Mouse (Mus musculus) adrenal gland, postnatal 25 days (tissue): ENCODE data around the gene Prr29. TPM values are rescaled to one million over a fixed set of nuclear protein-coding genes. Genes with fewer than 3 reads are reported as not detected.
A peak's percentile ranks its signal among the peaks of the same experiment; 100 is the strongest.
"Not testable (repeated sequence)": the region's sequence is repeated elsewhere in the genome, so short reads cannot be mapped to it uniquely, and the experiment has no call there.

Experiments
- DNase-seq: peaks from one replicate; pipeline ENCODE4 v3.0.0; 2021; ENCODE audit warnings: mixed read lengths
- long read RNA-seq: library from polyadenylated mRNA; stranded (forward); transcript quantifications from one replicate; pipeline ENCODE4 v2.0.0, GENCODE M21; 2021
- total RNA-seq: library from RNA; stranded (reverse); gene quantifications from 2 replicates; pipeline ENCODE4 v1.2.3, GENCODE M21; 2021

Prr29 gene
- total RNA-seq: not detected in 2 replicates
- long read RNA-seq: 0 reads

DNA sequence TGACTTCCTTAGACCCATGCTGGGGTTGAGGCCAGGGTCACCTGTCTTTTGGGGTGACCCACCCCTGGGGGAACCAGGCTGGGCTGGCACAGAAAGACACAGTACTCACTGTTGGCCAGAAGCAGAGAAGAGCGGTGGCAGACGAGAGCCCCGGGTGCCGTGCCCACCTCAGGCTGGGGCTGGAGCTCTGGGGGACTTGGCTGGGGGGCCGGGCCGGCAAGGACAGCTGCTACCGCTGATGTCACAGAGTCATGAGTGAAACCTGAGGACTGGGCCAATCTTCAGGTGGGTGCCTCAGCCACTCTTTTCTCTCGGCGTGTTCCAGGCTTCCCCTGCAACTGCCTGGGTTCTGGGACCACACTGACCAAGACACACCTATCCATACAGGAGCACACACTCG, at the start of gene Prr29:
Prr29 (plus strand) TSS at position 107 of the 400 bp plus-strand sequence.
- no peak for DNase-seq

DNA sequence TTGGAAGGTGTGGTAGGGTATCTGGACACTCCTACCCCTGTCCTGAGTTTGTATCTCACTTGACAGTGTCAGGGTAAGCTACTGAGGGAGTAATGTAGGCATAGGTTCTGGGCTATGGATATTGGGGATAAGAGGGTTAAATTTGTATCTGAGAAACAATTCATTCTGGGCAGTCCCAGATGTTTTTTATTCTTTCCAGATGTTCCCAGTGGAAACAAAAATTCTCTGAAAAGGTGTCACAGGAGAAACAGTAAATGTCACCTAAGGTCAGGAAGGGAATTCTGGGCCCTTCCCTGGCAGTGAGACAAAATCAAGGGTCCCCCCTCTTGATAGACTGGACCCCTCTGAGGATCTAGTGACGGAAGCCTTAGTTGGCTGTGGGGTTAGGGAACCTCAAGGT, 48.9 kb upstream of the Prr29 start:
- no peak for DNase-seq

DNA sequence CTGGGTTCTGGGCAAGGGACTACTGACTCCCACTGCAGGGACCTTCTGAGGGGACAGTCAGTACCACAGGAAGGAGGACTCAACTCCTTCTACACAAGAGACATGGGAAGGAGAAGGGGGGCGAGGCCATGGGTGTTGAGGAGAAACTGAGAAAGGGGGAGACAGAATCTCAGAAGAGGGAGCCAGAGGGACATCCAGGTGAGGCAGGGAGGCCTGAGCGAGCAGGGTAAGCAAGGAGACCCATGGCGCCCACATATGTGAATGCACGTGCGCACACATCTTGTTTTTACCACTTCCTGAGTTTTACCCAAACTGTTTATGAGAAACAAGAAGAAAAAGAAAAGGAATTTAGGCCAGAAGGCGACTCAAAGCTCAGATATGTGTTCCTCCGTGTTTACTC, 47.5 kb upstream of the Prr29 start:
- DNase-seq: no peak

DNA sequence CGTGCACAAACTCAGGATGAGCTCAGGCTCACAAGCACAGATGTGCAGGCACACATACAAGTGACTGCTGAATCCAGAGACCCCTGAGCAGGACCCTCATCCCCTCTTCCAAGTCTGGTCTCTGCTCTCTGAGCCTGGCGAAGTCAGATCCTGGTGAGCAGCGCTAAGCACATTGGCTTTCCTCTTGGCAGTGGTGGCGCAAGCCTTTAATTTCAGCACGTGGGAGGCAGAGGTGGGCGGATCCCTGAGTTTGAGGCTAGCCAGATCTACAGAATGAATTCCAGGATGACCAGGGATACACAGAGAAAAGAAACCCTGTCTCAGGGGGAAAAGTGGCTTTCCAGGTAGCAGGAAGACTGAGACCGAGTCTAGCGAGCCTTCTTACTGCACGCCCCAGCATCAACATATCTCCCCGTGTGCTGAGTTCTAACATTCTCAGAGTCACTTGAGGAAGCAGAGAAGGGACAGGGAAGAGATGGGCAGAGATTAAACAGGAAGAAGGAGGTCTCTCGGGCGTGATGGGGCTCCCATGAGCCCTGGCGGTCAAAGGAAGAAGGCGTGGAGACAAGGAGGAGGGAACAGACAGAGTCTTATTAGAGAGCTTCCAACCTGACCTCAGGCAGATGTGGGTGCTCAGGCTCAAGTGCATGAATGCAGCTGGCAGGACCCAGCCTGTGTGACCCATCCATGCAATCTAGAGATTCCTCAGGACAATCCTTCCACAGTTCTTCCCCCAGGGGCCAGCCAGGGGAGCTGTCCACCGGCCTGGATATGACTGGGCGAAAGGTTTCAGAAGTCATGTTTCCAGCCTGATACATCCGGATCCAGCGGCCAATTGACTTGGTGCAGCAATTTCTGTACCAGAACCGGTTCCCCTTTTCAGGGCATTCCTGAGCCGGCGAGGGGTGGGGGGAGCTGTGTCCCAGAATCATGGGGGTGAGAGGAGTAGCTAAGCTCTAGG, 46.6 kb upstream of the Prr29 start:
- DNase-seq: no peak

DNA sequence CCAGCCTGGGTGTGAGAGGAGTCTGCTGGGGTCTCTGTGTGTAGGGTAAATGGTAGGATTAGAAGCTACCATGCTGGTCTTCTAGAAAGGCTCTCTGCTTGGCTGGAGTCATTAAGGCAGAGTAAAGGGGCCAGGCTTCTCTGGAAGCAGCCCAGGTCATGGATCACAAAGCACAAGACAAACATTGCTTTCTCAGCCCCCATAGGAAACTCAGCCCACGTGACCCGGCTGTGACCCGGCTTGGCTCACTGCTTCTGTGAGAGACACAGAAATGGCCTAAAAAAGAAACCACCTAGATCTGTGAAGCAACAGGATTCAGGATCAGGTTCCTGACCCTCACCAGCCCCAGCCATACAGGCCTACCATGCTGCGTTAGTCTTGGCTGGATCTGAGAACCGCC, 40.4 kb upstream of the Prr29 start:
- no peak for DNase-seq

- DNase-seq: peak; percentile 48
These were observed 39.6 kb upstream of the Prr29 start for GRCm38 (mm10) chr11:106325566-106326206.

DNA sequence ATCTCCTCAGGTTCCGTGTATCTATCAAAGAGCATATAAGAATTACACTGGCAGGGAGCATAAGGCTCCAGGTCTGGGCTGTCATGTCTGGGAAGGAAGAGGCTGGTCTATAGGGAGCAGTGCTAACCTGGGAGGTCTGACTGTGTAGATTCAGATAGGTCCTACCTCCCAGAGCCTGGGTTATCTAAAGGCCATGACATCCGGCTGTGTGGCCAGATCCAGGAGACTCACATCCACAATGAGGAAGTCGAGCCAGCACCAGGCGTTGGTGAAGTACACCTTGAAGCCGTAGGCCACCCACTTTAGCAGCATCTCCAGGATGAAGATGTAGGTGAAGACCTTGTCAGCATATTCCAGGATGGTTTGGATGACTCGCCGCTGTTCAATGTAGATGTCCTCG, 38.8 kb upstream of the Prr29 start:
- no peak for DNase-seq

GRCm38 (mm10) chr11:106328521-106328920, 36.8 kb upstream of the Prr29 start:
- DNase-seq: no peak

DNA sequence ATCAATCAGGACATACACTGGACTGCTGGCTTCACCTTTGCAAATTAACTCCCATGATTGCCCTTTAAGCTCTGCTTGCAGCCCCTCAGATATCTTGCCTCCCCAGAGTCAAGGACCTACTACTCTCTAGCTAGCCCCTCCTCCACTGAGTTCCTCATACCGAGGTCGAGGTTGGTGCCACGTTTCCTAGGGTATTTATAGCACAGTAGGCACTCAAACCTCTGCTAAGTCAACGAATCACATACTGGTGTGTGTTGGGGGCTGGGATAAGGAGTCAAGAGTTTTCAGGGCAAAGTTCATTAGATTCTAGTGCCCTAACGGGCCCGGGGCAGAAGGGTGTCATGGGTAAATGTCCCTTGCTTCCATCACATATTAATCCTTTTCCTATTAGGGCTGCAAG, 36.1 kb upstream of the Prr29 start:
- no peak for DNase-seq

GRCm38 (mm10) chr11:106329682-106330081, 35.6 kb upstream of the Prr29 start:
- no peak for DNase-seq

GRCm38 (mm10) chr11:106332458-106332857, 32.8 kb upstream of the Prr29 start:
- no peak for DNase-seq

DNA sequence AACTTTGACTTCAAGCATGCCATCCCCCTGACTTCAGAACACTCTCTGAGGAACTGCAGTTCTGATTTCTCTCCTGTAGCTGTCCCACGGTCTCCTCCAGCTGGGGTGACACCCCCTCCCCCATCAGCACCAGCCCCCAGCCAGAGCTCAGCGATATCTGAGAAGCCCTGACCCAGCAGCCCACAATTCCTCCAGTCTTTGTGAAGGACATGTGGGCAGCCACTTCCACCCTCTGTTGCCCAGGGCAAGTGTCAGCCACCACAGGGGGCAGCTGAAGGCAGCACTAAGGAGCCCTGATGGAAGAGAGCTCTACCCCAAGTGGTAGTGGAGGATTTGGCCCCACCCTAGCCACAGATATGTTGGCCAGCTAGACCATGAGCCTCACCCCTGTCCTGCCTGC, 31.2 kb upstream of the Prr29 start:
- no peak for DNase-seq

- DNase-seq: no peak
These were observed 27.2 kb upstream of the Prr29 start for GRCm38 (mm10) chr11:106338029-106338428.

- no peak for DNase-seq
These were observed 26.4 kb upstream of the Prr29 start for GRCm38 (mm10) chr11:106338870-106339269.

GRCm38 (mm10) chr11:106339323-106339722, 25.9 kb upstream of the Prr29 start:
- not testable (repeated sequence) for DNase-seq

DNA sequence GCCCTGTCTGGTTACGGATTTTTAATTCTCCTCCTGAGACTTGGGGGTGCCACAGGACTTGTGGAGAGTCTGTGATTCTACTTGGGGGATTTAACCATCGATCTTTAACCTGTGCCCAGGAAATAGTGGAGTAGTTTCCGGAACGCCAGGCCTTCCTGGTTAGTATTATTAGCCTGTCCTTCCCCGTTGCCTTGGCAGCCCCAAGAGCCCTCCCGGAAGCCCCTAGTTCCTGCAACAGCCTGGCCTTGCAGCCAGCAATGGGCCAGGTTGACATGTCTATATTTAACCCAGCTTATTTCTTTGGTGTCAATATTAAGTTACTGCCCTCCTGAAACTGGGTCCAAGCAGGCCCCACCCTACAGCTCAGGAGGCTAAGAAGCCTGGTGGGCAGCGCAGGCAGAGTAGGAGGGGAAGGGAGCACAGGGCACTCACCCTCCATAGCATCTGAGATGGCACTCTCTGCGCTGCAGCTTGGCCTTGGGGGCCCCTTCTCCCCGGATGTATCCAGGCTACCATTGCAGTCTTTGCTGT, 24.2 kb upstream of the Prr29 start:
- DNase-seq: no peak

DNA sequence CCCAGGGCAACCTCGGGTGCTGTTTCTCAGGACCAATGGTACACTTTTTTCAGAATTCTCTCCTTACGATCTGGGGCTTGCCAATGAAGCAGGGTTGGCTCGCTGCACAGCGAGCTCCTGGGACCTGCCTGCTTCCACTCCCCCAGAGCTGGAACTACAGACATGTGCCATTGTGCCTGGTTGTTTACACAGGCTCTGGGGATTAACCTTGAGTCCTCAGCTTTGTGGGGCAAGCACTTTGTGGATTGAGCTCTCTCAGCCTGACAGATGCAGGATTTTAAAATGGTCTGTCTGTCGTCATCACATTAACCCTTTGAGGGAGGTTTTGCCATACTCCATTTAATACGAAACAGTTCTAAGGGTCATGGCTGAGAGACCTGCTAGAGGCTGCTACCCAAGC, 20.4 kb upstream of the Prr29 start:
- no peak for DNase-seq

DNA sequence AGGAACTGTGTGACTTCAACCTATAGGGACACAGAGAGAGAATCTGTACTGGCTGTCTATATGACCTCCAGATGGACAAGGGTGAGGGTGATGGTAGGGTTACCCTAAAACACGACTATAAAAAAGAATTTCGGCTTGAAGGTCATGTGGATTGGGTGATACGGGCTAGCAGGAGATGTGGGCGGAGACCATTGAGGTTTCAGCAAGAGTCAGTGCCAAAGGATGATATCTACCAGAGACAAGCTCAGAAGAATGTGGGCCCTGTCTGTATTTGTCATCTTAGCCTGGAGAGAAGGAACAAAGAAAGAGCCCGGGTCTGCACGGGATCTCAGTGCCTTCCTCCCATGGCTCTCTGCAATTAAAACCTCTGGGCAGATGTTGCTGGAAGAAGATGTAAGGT, 15.5 kb upstream of the Prr29 start:
- DNase-seq: no peak

- peak; percentile 32 for DNase-seq
These were observed 14.4 kb upstream of the Prr29 start for GRCm38 (mm10) chr11:106350853-106351252.

DNA sequence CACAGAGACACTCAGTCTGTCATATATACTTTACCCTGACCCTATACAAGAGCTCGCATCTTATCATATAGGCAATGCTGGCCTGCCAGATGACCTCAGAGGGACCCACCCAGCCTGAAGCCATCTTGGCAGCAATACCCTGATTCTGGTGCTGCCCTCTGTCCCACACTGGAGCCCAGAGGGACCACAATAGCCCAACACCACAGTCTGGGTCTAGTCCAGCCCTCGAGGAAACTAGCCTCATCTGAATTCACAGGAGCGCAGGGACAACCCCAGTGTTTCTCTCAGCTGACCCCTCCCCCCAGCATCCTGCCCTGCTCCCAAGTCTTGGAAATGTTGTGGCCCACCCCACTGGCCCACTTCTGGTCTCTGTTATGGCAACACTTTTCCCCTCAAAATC, 14.0 kb upstream of the Prr29 start:
- no peak for DNase-seq

DNA sequence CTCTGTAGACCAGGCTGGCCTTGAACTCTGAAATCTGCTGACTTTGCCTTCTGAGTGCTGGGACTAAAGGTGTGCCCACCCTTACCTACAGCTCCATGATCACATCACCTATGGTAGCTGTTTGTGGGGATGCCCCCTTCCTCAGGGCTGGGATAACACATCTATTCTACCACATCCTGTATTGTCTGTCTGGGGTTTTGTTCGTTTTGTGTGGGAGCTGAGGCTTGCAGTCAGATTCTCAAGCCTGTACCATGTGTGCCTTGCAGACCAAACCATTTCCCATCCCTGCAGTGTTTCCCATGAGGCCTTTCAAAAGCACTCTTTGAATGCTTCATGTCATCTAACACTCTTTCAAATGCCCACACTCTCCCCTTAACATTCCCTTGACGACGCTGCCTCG, 13.3 kb upstream of the Prr29 start:
- no peak for DNase-seq

- DNase-seq: no peak
These were observed 12.1 kb upstream of the Prr29 start, which contains the start of gene Scn4a for GRCm38 (mm10) chr11:106353188-106353587. TSS of gene Scn4a (minus strand) at chr11:106353288.

DNA sequence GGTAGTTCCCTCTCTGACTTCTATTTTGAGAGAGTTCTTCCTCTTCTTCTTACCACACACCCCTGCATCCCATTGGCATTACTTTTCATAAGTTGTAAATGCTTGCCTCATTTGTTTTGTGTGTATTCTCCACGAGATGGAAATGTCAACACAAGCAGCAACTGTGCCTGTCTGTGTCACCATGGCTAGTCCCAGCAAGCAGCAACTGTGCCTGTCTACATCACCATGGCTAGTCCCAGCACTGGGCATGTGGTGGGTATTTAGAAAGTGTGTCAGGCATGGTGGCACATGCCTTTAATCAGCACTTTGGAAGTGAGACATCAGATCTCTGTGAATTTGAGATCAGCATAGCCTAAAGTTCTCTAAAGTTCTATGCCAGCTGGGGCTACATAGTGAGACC, 11.1 kb upstream of the Prr29 start:
- DNase-seq: no peak
